Mouse (Mus musculus) heart, embryonic 14.5 days (tissue): Measurements from ENCODE around the gene Ranbp1. TPM values are rescaled to one million over a fixed set of nuclear protein-coding genes. Genes with fewer than 3 reads are reported as not detected.

Source experiments
- ATAC-seq: fragments of 200-750 bp; cut with Nextera tagmentation; 2 replicates; pipeline ENCODE4 v1.8.0; 2017; ENCODE audit warnings: low read depth, moderate TSS enrichment; ENCODE audit not compliant: insufficient number of reproducible peaks, insufficient read depth, low FRiP score
- H3K27ac ChIP-seq, 2 experiments: fragments of 200-500 bp in 1 of 2; fragments of 300-500 bp in 1 of 2; sonication (generic) in 1 of 2; replicated peaks in 1 of 2; 2 replicates each; pipeline ENCODE4 v1.5.1; 2012 to 2014; ENCODE audit warnings: low read depth in 2 of 2, low read length in 2 of 2, control low read depth in 1 of 2, mild to moderate bottlenecking in 1 of 2, mixed read lengths in 1 of 2; ENCODE audit not compliant: control insufficient read depth in 1 of 2, insufficient read depth in 1 of 2
- H3K27me3 ChIP-seq: fragments of 300-500 bp; sonication (generic); 2 replicates; pipeline ENCODE4 v1.6.1; 2014; ENCODE audit warnings: mild to moderate bottlenecking, low read length, control low read depth; ENCODE audit not compliant: control insufficient read depth, insufficient read depth
- H3K36me3 ChIP-seq: fragments of 300-500 bp; sonication (generic); 2 replicates; pipeline ENCODE4 v1.6.1; 2014; ENCODE audit warnings: mild to moderate bottlenecking, control low read depth, low read length, mixed read lengths; ENCODE audit not compliant: control insufficient read depth, insufficient read depth
- H3K4me1 ChIP-seq, 2 experiments: fragments of 200-500 bp in 1 of 2; fragments of 300-500 bp in 1 of 2; sonication (generic) in 1 of 2; 2 replicates each; pipeline ENCODE4 v1.6.1; 2012 to 2014; ENCODE audit warnings: low read length in 2 of 2, control low read depth in 1 of 2, mixed read lengths in 1 of 2; ENCODE audit not compliant: control insufficient read depth in 2 of 2, insufficient read depth in 2 of 2
- H3K4me2 ChIP-seq: fragments of 300-500 bp; sonication (generic); 2 replicates; pipeline ENCODE4 v1.6.1; 2014; ENCODE audit warnings: mild to moderate bottlenecking, low read length
- H3K4me3 ChIP-seq, 2 experiments: fragments of 200-500 bp in 1 of 2; fragments of 300-500 bp in 1 of 2; sonication (generic) in 1 of 2; 2 replicates each; pipeline ENCODE4 v1.5.1; 2012 to 2014; ENCODE audit warnings: low read length in 2 of 2, mild to moderate bottlenecking in 2 of 2, control low read depth in 1 of 2, low read depth in 1 of 2, moderate library complexity in 1 of 2; ENCODE audit not compliant: control insufficient read depth in 1 of 2, insufficient read depth in 1 of 2
- H3K9ac ChIP-seq: fragments of 300-500 bp; sonication (generic); 2 replicates; pipeline ENCODE4 v1.6.1; 2014; ENCODE audit warnings: mild to moderate bottlenecking, low read length
- H3K9me3 ChIP-seq: fragments of 300-500 bp; sonication (generic); 2 replicates; pipeline ENCODE4 v1.6.1; 2016; ENCODE audit warnings: low read length, control low read depth; ENCODE audit not compliant: control insufficient read depth
- WGBS: fragments of 180-500 bp; shearing (Covaris S2); extraction: QIAGEN DNeasy Blood & Tissue Kit; methylation state at CpG from one replicate; pipeline ENCODE4 v1.1.7; 2014; 5-methylcytosine and 5-hydroxymethylcytosine counted together
- polyA plus RNA-seq: library from polyadenylated mRNA; unstranded; fragments of >200 nt; fragmentation: Nextera tagmentation; extraction: Ambion mirVana; gene quantifications from 2 replicates; pipeline ENCODE4 v1.2.1, GENCODE M21; 2014

The Ranbp1 gene
- polyA plus RNA-seq, 1 experiment from 2014 or later, result 354 TPM

DNA sequence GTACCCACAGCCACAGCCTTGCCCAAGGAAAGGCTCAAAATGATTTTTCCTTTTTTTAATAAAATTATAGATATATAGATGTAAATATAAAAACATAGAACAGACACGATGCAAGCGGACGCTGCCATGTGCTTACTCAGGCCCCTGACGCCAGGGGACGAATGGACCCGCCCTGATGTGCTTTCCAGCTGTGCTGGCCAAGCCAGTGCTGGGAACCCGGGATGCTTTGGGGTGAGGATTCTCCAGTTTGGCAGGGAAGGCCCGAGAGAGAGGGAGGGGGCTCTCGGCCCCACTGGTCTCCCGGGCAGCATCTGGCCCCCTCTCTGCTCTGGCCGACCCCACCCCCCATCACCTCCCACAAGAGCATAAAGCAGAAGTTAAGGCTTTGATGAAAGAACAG, 26.3 kb downstream of the Ranbp1 start:
- Histone ChIP-seq H3K4me1 (peaks cover 9 to 11% of the 10 kb centered on the region in 2 experiments; a peak in 3 of 4 replicates), H3K4me2 (no peak overlapping the region), H3K27me3 (no peaks in the 10 kb centered on the region), H3K9me3 (no peaks in the 10 kb centered on the region), H3K9ac (no peak overlapping the region), H3K36me3 (peaks cover 63% of the 10 kb centered on the region), H3K27ac (no peak overlapping the region), H3K4me3 (no peak overlapping the region)
- ATAC-seq, result no peak
- WGBS, result 82% methylated on average over 11 of the region's 11 CpGs

DNA sequence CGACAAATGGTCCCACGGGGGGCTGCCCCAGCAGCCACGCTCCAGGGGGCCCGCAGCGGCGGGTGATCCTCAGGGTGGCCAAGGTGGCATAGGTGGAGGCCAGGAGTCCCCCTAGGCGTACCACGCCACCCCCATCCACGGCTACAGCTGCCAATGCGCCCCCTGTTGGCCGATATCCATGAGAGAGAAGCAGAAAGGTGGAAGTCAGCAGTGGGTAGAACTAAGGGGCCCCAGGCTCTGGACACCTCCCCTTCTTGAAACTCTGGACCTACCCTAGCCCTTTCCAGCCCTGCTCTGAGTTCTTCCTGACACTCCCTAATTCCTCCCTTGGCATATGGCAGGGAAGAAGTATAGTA, 27.0 kb downstream of the Ranbp1 start:
- 75% methylated on average over 11 of the region's 11 CpGs for WGBS
- Histone ChIP-seq H3K9ac (no peak overlapping the region), H3K4me3 (no peak overlapping the region), H3K9me3 (no peaks in the 10 kb centered on the region), H3K36me3 (peaks cover 56% of the 10 kb centered on the region), H3K27ac (no peak overlapping the region), H3K4me1 (peaks cover 9 to 11% of the 10 kb centered on the region in 2 experiments; a peak in 3 of 4 replicates), H3K4me2 (no peak overlapping the region), H3K27me3 (no peaks in the 10 kb centered on the region)
- no peak for ATAC-seq

DNA sequence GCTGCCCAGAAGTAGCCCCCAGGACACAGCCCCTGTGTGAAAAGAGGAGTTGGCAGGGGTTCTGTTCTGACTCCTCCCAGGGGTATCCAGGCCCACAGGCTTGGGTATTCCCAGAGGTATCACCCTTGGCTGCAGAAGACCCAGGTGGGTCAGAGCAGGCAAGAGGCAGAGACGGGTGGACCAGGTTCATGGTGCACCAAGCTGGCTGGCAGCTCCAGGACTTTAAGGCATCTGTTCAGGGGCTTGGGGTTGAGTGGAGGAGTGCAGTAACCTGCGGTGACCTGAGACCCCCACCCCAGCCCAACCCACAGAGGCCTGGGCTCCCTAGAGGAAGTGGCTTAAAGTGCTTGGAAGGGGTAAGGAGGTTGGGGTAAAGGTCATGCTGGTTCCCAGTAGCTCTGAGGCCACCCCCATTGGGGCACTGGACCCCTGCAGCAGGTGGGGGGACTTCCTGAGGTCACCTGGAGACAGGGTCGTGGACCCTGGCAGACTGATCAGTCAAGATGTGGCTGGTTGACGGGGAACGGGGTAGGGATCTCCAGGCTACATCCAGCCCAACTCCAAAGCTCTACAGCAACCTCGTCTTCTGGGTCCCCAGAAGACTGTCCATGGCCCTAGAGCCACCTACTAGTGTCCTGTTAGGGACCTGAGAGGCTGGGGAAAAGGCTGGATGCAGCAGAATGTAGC, 27.5 kb downstream of the Ranbp1 start:
- H3K4me2 ChIP-seq, result no peak overlapping the region
- H3K9me3 ChIP-seq, result no peaks in the 10 kb centered on the region
- H3K4me1 ChIP-seq, result peaks cover 9 to 11% of the 10 kb centered on the region in 2 experiments; a peak in 3 of 4 replicates
- WGBS, result 88% methylated on average over 6 of the region's 6 CpGs
- H3K4me3 ChIP-seq, result no peak overlapping the region
- no peak overlapping the region for H3K27ac ChIP-seq
- no peak overlapping the region for H3K9ac ChIP-seq
- peaks cover 51% of the 10 kb centered on the region for H3K36me3 ChIP-seq
- no peak for ATAC-seq
- H3K27me3 ChIP-seq, result no peaks in the 10 kb centered on the region

DNA sequence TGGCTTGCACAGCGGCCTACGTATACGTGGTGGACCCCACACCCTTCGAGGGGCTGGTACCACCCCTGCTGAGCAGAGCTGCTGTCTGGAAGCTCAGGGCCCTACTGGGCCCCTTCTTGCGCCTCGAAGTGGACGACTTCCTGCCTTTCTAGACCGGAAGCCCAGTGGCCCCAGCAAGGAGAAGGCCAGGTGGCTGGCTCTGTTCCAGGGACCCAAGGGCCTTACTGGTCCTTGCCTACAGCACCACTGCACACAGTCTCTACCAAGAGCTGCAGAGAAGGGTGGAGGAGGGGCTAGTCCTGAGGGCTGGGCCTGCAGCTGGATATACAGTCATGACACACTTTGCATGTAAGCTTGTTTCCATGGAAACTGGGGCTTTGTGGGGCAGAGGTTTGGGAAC, 28.5 kb downstream of the Ranbp1 start:
- H3K4me2 ChIP-seq, result no peak overlapping the region
- H3K9me3 ChIP-seq, result no peaks in the 10 kb centered on the region
- H3K4me3 ChIP-seq, result no peak overlapping the region
- peaks cover 9 to 18% of the 10 kb centered on the region in 2 experiments for H3K4me1 ChIP-seq
- H3K27me3 ChIP-seq, result no peaks in the 10 kb centered on the region
- H3K36me3 ChIP-seq, result peaks cover 41% of the 10 kb centered on the region
- no peak; the same call in 1 of the 2 replicates for ATAC-seq
- 61% methylated on average over 8 of the region's 8 CpGs for WGBS
- no peak overlapping the region; a peak in 1 of 4 replicates for H3K27ac ChIP-seq
- H3K9ac ChIP-seq, result no peak overlapping the region

DNA sequence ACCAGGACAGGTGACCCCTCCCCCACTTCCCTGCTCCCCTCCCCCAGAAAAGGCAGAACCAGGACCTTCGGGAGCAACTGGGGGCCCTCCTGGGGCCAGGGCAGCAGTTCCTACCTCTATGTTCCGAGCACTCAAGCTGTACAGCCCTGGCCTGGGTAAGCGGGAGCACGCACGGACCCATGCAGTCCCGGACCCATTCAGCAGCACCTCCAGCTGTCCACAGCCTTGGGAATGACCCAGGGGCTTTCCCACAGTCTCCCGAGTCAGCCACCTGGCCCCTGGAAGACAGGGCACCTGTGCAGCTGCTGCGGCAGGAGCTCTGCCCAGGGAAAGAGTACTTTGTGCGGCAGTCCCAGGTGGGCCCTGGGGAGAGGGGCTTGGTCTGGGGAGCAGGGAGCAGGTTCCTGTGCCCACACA, 29.9 kb downstream of the Ranbp1 start:
- 62% methylated on average over 9 of the region's 9 CpGs for WGBS
- Histone ChIP-seq H3K4me3 (no peak overlapping the region), H3K4me2 (no peak overlapping the region), H3K9ac (peak overlapping the region; percentile 16; the same call in 1 of the 2 replicates), H3K36me3 (peaks cover 27% of the 10 kb centered on the region), H3K9me3 (no peaks in the 10 kb centered on the region), H3K4me1 (peaks cover 14 to 26% of the 10 kb centered on the region in 2 experiments), H3K27me3 (no peaks in the 10 kb centered on the region), H3K27ac (no peak overlapping the region)
- no peak for ATAC-seq

DNA sequence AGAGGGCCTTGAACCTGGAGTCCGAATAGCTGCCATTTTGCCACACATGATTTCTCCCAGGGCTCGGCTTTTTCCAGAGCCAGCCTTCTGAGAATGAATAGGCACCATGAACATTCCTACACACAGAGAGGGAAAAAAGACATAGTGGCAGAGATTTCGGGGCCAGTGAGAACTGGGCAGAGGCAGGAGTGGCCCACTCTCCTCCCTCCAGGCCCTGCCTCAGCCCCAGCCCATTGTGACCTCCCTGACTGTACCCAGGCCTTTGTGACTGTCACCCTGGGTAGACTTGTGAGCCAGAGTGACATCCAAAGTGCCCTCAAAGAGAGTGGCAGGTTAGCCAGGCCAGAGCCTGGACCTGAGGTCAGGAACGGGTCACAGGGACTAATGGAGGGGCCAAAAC, 31.0 kb downstream of the Ranbp1 start, which contains the start of gene Ccdc188:
Ccdc188 (plus strand) TSS at position 301 of the 400 bp plus-strand sequence.
- 81% methylated on average over 4 of the region's 4 CpGs for WGBS
- Histone ChIP-seq H3K4me2 (no peak within 1 kb of the TSS), H3K27ac (no peak within 1 kb of the TSS), H3K36me3 (peaks cover 17% of the 10 kb centered on the region), H3K27me3 (no peaks in the 10 kb centered on the region), H3K9ac (peak within 1 kb of the TSS; percentile 16; the same call in 1 of the 2 replicates), H3K4me1 (peaks cover 14 to 26% of the 10 kb centered on the region in 2 experiments), H3K9me3 (no peaks in the 10 kb centered on the region), H3K4me3 (no peak within 1 kb of the TSS)
- no peak for ATAC-seq

DNA sequence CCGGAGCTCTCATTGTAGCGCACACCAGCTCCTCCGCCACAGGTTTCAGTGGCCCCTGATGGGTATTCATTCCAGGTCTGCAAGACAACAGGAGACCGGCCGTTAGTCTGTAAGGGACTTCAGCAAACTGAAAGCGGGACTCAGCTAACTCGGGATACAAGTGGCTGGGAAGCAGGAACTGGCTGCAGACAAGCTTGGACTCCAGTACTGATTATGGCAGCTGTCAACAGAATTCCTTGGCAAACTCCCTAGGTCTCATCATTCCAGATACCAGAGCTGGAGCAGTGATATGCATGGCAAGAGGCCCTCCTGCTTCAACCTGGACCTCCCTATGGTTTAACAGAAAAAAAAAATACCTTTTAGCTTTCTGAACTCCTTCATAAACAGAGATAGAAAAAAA, 33.7 kb downstream of the Ranbp1 start:
- no peak overlapping the region for H3K4me3 ChIP-seq
- H3K4me1 ChIP-seq, result peaks cover 9 to 26% of the 10 kb centered on the region in 2 experiments
- no peaks in the 10 kb centered on the region for H3K27me3 ChIP-seq
- no peak for ATAC-seq
- H3K36me3 ChIP-seq, result no peaks in the 10 kb centered on the region
- H3K9me3 ChIP-seq, result no peaks in the 10 kb centered on the region
- H3K4me2 ChIP-seq, result peak overlapping the region; percentile 46
- WGBS, result 36% methylated on average over 7 of the region's 7 CpGs
- H3K27ac ChIP-seq, result peak overlapping the region; percentile 35 to 41; a peak in 1 of 4 replicates
- peak overlapping the region; percentile 38; the same call in 1 of the 2 replicates for H3K9ac ChIP-seq
